Mouse (Mus musculus) cerebellum, adult 18-20 months (tissue): ENCODE results near the gene Bbs12.

Source experiments
- DNase-seq, 2 experiments: peaks; one replicate each; pipeline ENCODE4 v3.0.0; 2021

Bbs12 gene

GRCm38 (mm10) chr3:37326627-37327026, 14.3 kb downstream of the Bbs12 start:
- DNase-seq = no peak

GRCm38 (mm10) chr3:37328489-37328888, 16.1 kb downstream of the Bbs12 start:
- DNase-seq = no peak

- DNase-seq = no peak
These were observed 17.6 kb downstream of the Bbs12 start for GRCm38 (mm10) chr3:37329963-37330362.

GRCm38 (mm10) chr3:37331999-37332449, 19.7 kb downstream of the Bbs12 start:
- no peak for DNase-seq

GRCm38 (mm10) chr3:37334053-37334452, 21.7 kb downstream of the Bbs12 start:
- no peak for DNase-seq

GRCm38 (mm10) chr3:37341110-37341509, 28.8 kb downstream of the Bbs12 start:
- no peak for DNase-seq

GRCm38 (mm10) chr3:37342811-37343210, 30.5 kb downstream of the Bbs12 start:
- no peak for DNase-seq

GRCm38 (mm10) chr3:37347671-37348070, 35.3 kb downstream of the Bbs12 start:
- no peak for DNase-seq

- peak in 1 of 2 experiments; percentile 9 for DNase-seq
These were observed 36.1 kb downstream of the Bbs12 start, which contains the start of gene Fgf2 for GRCm38 (mm10) chr3:37348221-37349165. Gene Fgf2 (plus strand): TSS chr3:37348346.

GRCm38 (mm10) chr3:37349166-37349548, 36.8 kb downstream of the Bbs12 start:
- DNase-seq = no peak

- no peak for DNase-seq
These were observed 38.0 kb downstream of the Bbs12 start for GRCm38 (mm10) chr3:37350386-37350785.

- DNase-seq = no peak
These were observed 41.7 kb downstream of the Bbs12 start for GRCm38 (mm10) chr3:37353951-37354481.

GRCm38 (mm10) chr3:37354737-37355136, 42.4 kb downstream of the Bbs12 start:
- no peak for DNase-seq

GRCm38 (mm10) chr3:37360729-37361128, 48.4 kb downstream of the Bbs12 start:
- DNase-seq = no peak

- DNase-seq = no peak
These were observed 52.8 kb downstream of the Bbs12 start for GRCm38 (mm10) chr3:37365144-37365543.

GRCm38 (mm10) chr3:37365976-37366375, 53.6 kb downstream of the Bbs12 start:
- no peak for DNase-seq

GRCm38 (mm10) chr3:37366381-37367053, 54.2 kb downstream of the Bbs12 start:
- DNase-seq = no peak

GRCm38 (mm10) chr3:37370407-37370806, 58.1 kb downstream of the Bbs12 start:
- no peak for DNase-seq
